Mouse (Mus musculus): ENCODE data around the gene Thap7.

DNA sequence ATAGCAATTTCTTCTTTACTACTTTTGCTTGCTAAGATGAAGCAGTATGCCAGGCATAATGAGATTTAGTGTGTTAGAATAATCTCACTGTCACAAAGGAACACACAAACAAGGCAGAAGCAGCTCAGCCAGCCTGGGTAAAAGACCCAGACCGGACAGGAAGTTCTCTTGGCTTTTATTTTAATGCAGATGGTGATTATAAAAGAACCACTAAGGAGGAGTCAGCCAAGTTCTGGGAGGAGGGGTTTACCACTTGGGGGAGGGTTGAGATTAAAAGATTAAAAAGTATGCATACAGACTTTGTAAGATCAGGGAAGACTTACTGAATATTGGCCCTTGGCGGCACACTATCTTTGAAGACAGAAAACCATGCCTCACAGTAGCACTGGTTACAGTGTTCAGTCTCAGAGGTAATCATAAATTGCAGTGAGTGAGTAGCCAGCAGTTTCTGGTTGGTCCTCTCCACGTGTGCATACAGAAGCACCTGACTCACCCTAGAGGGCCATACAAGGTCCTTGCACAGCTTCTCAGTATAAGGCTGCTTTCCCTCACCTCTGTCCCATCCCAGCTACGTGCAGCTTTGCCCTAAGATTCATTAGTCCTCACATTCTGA lies 52.5 kb downstream of the Thap7 start:
- TF ChIP-seq EP300 (IDR thresholded peaks at IDR 0.05; ENCODE audit: low read depth) (no peak), CTCF (IDR thresholded peaks at IDR 0.05; ENCODE audit: low read depth) (no peak)

All from heart, postnatal 0 days (tissue).